Mouse (Mus musculus) neural tube, embryonic 15.5 days (tissue): ENCODE data around the gene Opn5. TPM values are rescaled to one million over a fixed set of nuclear protein-coding genes. Genes with fewer than 3 reads are reported as not detected.
A peak's percentile ranks its signal among the peaks of the same experiment; 100 is the strongest.

ENCODE experiments used
- ATAC-seq: fragments of 200-750 bp; cut with Nextera tagmentation; 2 replicates; pipeline ENCODE4 v1.8.0; 2017; ENCODE audit warnings: mild to moderate bottlenecking, moderate TSS enrichment, moderate library complexity; ENCODE audit not compliant: low FRiP score
- H3K27ac ChIP-seq: fragments of 300-500 bp; sonication (generic); replicated peaks from 2 replicates; pipeline ENCODE4 v1.5.1; 2015; ENCODE audit warnings: mild to moderate bottlenecking, inconsistent platforms
- H3K27me3 ChIP-seq: fragments of 300-500 bp; sonication (generic); replicated peaks from 2 replicates; pipeline ENCODE4 v1.6.1; 2015; ENCODE audit warnings: inconsistent platforms
- H3K36me3 ChIP-seq: fragments of 300-500 bp; sonication (generic); 2 replicates; pipeline ENCODE4 v1.6.1; 2015; ENCODE audit warnings: inconsistent platforms
- H3K4me1 ChIP-seq: fragments of 300-500 bp; sonication (generic); 2 replicates; pipeline ENCODE4 v1.6.1; 2015; ENCODE audit warnings: inconsistent platforms
- H3K4me2 ChIP-seq: fragments of 300-500 bp; sonication (generic); 2 replicates; pipeline ENCODE4 v1.6.1; 2015; ENCODE audit warnings: inconsistent platforms, mild to moderate bottlenecking, moderate library complexity
- H3K4me3 ChIP-seq: fragments of 300-500 bp; sonication (generic); replicated peaks from 2 replicates; pipeline ENCODE4 v1.5.1; 2015; ENCODE audit warnings: mild to moderate bottlenecking, inconsistent platforms
- H3K9ac ChIP-seq: fragments of 300-500 bp; sonication (generic); replicated peaks from 2 replicates; pipeline ENCODE4 v1.6.1; 2015; ENCODE audit warnings: mild to moderate bottlenecking, inconsistent platforms
- H3K9me3 ChIP-seq: fragments of 300-500 bp; sonication (generic); replicated peaks from 2 replicates; pipeline ENCODE4 v1.6.1; 2016; ENCODE audit warnings: inconsistent platforms
- WGBS: fragments of 180-500 bp; shearing (Covaris S2); methylation state at CpG from one replicate; pipeline ENCODE4 v1.1.7; 2015; ENCODE audit warnings: mixed read lengths; 5-methylcytosine and 5-hydroxymethylcytosine counted together
- polyA plus RNA-seq: library from polyadenylated mRNA; unstranded; fragments of >200 nt; fragmentation: Nextera tagmentation; extraction: Ambion mirVana; gene quantifications from 2 replicates; pipeline ENCODE4 v1.2.1, GENCODE M21; 2015

Opn5 gene
- polyA plus RNA-seq, 1 experiment from 2014 or later, result 0.44 TPM

DNA sequence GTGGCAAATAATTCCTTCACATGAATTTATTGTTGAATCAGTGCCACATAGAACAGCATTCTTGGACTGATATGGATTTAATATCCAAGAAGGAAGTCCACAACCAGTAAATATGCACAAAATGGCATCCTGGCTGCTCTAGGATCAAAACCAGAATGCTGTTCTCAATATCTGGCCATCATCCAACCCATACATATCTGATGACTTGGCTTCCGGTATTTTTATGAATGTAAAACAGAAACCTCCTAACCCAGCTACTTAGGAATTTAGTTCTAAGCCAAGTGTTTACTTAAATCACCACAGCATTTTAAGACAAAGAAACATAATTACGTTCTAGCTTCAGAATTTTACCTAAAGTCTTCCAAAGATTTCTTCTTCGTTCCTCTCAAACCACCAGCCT lies 31.0 kb downstream of the Opn5 start:
- Histone ChIP-seq H3K9me3 (no peaks in the 10 kb centered on the region), H3K27ac (no peak overlapping the region), H3K4me1 (no peaks in the 10 kb centered on the region), H3K4me3 (no peak overlapping the region), H3K27me3 (no peaks in the 10 kb centered on the region), H3K36me3 (no peaks in the 10 kb centered on the region), H3K9ac (no peak overlapping the region), H3K4me2 (no peak overlapping the region)
- WGBS, result 92% methylated on average over 3 of the region's 3 CpGs
- no peak for ATAC-seq

- H3K4me3 ChIP-seq, result no peak overlapping the region
- no peaks in the 10 kb centered on the region for H3K36me3 ChIP-seq
- H3K4me2 ChIP-seq, result no peak overlapping the region
- H3K27ac ChIP-seq, result no peak overlapping the region
- no peaks in the 10 kb centered on the region for H3K9me3 ChIP-seq
- H3K4me1 ChIP-seq, result no peaks in the 10 kb centered on the region
- H3K27me3 ChIP-seq, result no peaks in the 10 kb centered on the region
- no peak for ATAC-seq
- WGBS, result 59% methylated on average over 6 of the region's 6 CpGs
- H3K9ac ChIP-seq, result no peak overlapping the region
These were observed 34.5 kb downstream of the Opn5 start for GRCm38 (mm10) chr17:42576671-42577168.

GRCm38 (mm10) chr17:42573786-42574185 lies 37.4 kb downstream of the Opn5 start:
- Histone ChIP-seq H3K4me1 (no peaks in the 10 kb centered on the region), H3K4me3 (no peak overlapping the region), H3K27ac (no peak overlapping the region), H3K27me3 (no peaks in the 10 kb centered on the region), H3K9me3 (no peaks in the 10 kb centered on the region), H3K9ac (no peak overlapping the region), H3K36me3 (no peaks in the 10 kb centered on the region), H3K4me2 (no peak overlapping the region)
- ATAC-seq, result no peak
- 90% methylated on average over 8 of the region's 8 CpGs for WGBS

DNA sequence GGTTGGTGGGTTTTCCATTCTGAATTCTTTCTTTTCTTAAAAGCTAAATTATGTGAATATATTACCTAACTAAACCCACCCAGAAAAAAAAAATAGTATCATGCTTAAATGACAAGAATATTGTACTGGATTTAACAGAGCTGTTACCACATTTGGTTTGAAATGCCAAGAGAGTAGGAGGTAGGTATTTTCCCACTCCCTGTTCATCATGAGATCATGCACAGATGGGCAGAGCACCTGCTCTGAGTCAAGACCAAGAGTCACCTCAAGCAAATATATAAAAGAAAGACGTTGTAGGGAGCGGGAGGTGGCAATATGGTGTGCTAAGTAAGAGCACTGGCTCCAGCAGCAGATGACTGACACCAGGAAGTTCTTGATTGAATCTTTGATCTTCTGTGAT lies 61.6 kb downstream of the Opn5 start:
- Histone ChIP-seq H3K36me3 (no peaks in the 10 kb centered on the region), H3K4me2 (no peak overlapping the region), H3K4me3 (no peak overlapping the region), H3K4me1 (no peaks in the 10 kb centered on the region), H3K27ac (no peak overlapping the region), H3K27me3 (no peaks in the 10 kb centered on the region), H3K9ac (no peak overlapping the region), H3K9me3 (no peaks in the 10 kb centered on the region)
- ATAC-seq, result no peak
- WGBS, result 97% methylated on average over 2 of the region's 2 CpGs

GRCm38 (mm10) chr17:42530147-42530546 lies 81.0 kb downstream of the Opn5 start:
- no peaks in the 10 kb centered on the region for H3K36me3 ChIP-seq
- no peak overlapping the region for H3K4me3 ChIP-seq
- H3K4me2 ChIP-seq, result no peak overlapping the region
- no peak overlapping the region for H3K9ac ChIP-seq
- ATAC-seq, result peak; percentile 45; the same call in 1 of the 2 replicates
- H3K9me3 ChIP-seq, result no peaks in the 10 kb centered on the region
- H3K27ac ChIP-seq, result no peak overlapping the region
- no peaks in the 10 kb centered on the region; the same call in 1 of the 2 replicates for H3K4me1 ChIP-seq
- no peaks in the 10 kb centered on the region for H3K27me3 ChIP-seq
- 36% methylated on average over 5 of the region's 5 CpGs for whole genome bisulfite sequencing

GRCm38 (mm10) chr17:42509356-42510262 lies 101.6 kb downstream of the Opn5 start:
- no peak overlapping the region for H3K9ac ChIP-seq
- H3K4me2 ChIP-seq, result no peak overlapping the region
- no peak overlapping the region for H3K4me3 ChIP-seq
- no peaks in the 10 kb centered on the region for H3K9me3 ChIP-seq
- ATAC-seq, result no peak
- 64% methylated on average over 9 of the region's 9 CpGs for WGBS
- no peaks in the 10 kb centered on the region for H3K4me1 ChIP-seq
- H3K27ac ChIP-seq, result no peak overlapping the region
- no peaks in the 10 kb centered on the region for H3K36me3 ChIP-seq
- H3K27me3 ChIP-seq, result no peaks in the 10 kb centered on the region

Other genes with a start within 250 kb of the Opn5 start
- 0.18 and 0.26 TPM in 2 replicates for gene Adgrf4, start 80.9 kb upstream of the Opn5 start, polyA plus RNA-seq
- gene Adgrf2, start 130.8 kb upstream of the Opn5 start, polyA plus RNA-seq, result 0.09 TPM in 2 replicates